Mouse (Mus musculus): Measurements from ENCODE around the gene Arhgef10l. TPM values are rescaled to one million over a fixed set of nuclear protein-coding genes. Genes with fewer than 3 reads are reported as not detected.

Arhgef10l gene
- polyA plus RNA-seq, 1 experiment, result 34.6 TPM

DNA sequence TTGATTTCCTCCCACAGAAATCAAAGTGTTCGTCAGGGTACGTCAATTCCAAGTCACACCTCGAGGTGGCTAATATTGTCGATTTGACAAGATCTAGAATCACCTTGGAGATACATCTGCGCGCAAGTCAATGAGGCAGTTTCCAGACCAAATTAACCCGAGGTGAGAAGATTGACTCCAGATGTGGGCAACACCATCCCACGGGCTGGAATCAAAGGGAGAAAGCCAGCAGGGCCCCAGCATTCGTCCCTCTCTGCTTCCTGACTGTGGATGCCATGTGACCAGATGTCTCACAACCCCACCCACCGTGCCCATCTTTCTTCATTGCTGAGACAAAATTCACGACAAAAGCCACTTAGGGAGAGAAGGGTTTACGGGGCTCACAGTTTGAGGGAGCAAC lies 180.4 kb downstream of the Arhgef10l start:
- Histone ChIP-seq H3K4me1 (ENCODE audit: control insufficient read depth, insufficient read depth, low read length) (no peaks in the 10 kb centered on the region), H3K4me3 (replicated peaks; ENCODE audit: extremely low read depth, low read depth, low read length) (no peak overlapping the region)
- DNase-seq, result no peak
- 59% methylated on average over 12 of the region's 12 CpGs for WGBS
- TF ChIP-seq CTCF (IDR thresholded peaks at IDR 0.05; ENCODE audit: insufficient read depth, low read length) (no peak), POLR2A (IDR thresholded peaks at IDR 0.05; ENCODE audit: borderline replicate concordance, extremely low read depth, low read depth, low read length) (no peak)

DNA sequence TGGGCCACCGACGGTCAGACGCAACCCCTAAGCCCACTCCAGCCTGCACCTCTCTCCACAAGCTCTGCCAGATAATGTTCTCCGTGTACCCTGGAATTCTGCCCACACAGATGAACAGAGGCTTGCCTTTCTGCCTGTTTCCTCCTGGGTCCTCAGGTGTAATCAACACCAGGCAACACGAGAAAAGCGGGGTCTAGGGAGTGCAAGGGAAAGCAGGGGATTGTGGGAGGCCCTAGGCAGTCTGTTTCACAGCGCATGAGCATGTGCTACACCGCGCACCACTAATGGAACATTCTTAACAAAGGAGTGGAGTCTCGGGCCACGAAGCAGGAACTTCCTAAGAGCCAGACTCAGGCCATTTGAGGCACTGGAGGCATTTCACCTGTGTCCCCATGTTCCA lies 182.7 kb downstream of the Arhgef10l start:
- DNase-seq, result no peak
- WGBS, result 72% methylated on average over 11 of the region's 11 CpGs
- no peaks in the 10 kb centered on the region for H3K4me1 ChIP-seq (ENCODE audit: control insufficient read depth, insufficient read depth, low read length)
- no peak overlapping the region for H3K4me3 ChIP-seq (replicated peaks; ENCODE audit: extremely low read depth, low read depth, low read length)
- TF ChIP-seq CTCF (IDR thresholded peaks at IDR 0.05; ENCODE audit: insufficient read depth, low read length) (no peak), POLR2A (IDR thresholded peaks at IDR 0.05; ENCODE audit: borderline replicate concordance, extremely low read depth, low read depth, low read length) (no peak)

DNA sequence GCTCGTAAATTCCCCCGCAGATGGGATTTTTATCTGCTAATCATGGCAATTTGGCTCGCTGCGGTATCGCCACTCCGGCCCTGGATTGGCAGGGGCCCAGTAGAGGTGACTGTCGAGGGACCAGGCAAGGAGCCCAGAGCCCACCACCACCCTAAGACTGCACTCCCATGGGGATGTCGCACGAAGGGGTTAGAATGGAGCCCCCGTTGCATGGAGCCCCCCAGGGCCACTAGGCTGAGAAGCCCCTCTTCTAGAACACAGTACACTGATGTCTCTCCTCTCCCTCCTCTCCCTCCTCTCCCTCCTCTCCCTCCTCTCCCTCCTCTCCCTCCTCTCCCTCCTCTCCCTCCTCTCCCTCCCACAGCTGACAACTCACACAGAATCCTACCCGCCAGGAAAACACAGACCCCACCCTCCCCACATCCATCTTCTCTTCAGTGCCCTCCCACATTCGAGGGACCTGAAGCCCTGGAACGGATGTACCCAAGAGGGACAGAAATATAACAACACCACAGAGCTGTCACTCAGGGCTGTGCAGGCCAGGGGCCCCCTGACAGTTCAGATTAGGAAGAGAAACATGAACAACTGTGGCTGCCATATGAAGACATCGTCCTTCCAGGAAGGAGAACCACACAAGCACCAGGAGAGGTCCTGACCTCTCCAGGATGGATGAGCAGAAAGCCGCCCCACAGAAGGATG lies 185.3 kb downstream of the Arhgef10l start:
- WGBS, result 30% methylated on average over 15 of the region's 15 CpGs
- Histone ChIP-seq H3K4me3 (replicated peaks; ENCODE audit: extremely low read depth, low read depth, low read length) (no peak overlapping the region), H3K4me1 (ENCODE audit: control insufficient read depth, insufficient read depth, low read length) (no peaks in the 10 kb centered on the region)
- no peak for TF ChIP-seq CTCF (IDR thresholded peaks at IDR 0.05; ENCODE audit: insufficient read depth, low read length)
- TF ChIP-seq POLR2A (IDR thresholded peaks at IDR 0.05; ENCODE audit: borderline replicate concordance, extremely low read depth, low read depth, low read length), result no peak
- no peak for DNase-seq

DNA sequence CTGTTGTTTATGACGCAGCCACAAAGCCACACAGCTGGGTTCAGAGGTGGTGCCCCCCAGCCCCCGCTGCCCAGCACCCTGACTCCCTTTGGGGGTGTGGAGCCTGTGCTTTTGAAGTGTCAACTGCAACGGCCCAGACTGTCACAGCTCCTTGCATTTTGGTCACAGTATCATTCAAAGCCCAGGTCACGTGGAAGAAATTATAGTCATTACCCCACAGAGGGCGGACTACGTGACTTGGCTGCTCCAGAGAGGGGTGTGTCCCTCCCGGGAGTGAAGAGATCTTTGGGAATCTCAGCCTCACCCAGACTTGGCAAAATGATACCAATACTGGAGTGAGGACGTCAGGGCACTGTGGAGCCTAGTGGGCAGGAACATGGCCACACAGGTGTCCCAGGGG lies 190.6 kb downstream of the Arhgef10l start:
- Histone ChIP-seq H3K4me1 (ENCODE audit: control insufficient read depth, insufficient read depth, low read length) (no peaks in the 10 kb centered on the region), H3K4me3 (replicated peaks; ENCODE audit: extremely low read depth, low read depth, low read length) (no peak overlapping the region)
- TF ChIP-seq POLR2A (IDR thresholded peaks at IDR 0.05; ENCODE audit: borderline replicate concordance, extremely low read depth, low read depth, low read length), result no peak
- TF ChIP-seq CTCF (IDR thresholded peaks at IDR 0.05; ENCODE audit: insufficient read depth, low read length), result no peak
- no peak for DNase-seq
- WGBS, result 66% methylated on average over 8 of the region's 8 CpGs

DNA sequence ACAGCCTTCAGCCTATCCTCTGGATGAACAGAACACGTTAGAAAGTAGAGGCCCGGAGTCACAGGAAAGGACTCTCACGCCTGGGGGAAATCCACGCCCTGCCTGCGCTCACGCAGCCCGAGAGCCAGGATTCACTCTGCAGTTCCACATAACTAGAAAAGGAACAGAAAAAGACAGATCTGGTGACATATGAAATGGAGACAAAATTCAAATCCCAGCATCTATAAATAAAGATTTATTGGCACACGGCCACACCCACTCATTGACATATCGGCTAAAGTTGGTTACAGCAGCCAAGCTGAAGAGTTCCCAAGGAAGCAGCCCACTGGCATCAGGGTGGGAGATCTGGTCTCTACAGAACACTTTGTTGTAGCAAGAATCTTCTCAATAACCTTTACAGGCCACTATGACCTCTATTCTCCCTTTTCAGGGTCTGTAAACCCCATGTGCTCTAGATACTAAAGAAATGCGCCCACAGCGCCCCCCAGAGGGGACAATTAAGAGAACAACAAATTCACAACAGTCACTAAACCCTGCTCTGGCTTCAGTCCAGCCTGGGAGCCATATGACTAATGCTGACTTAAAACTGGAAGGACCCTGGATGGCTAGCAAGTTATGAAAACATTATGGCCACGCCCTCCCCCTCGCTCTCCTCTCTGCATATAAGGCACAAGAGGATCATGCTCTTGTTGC lies 195.9 kb downstream of the Arhgef10l start:
- TF ChIP-seq POLR2A (IDR thresholded peaks at IDR 0.05; ENCODE audit: borderline replicate concordance, extremely low read depth, low read depth, low read length) (no peak), CTCF (IDR thresholded peaks at IDR 0.05; ENCODE audit: insufficient read depth, low read length) (no peak)
- H3K4me1 ChIP-seq (ENCODE audit: control insufficient read depth, insufficient read depth, low read length), result no peaks in the 10 kb centered on the region
- DNase-seq, result no peak
- 61% methylated on average over 13 of the region's 13 CpGs for WGBS
- no peak overlapping the region for H3K4me3 ChIP-seq (replicated peaks; ENCODE audit: extremely low read depth, low read depth, low read length)

DNA sequence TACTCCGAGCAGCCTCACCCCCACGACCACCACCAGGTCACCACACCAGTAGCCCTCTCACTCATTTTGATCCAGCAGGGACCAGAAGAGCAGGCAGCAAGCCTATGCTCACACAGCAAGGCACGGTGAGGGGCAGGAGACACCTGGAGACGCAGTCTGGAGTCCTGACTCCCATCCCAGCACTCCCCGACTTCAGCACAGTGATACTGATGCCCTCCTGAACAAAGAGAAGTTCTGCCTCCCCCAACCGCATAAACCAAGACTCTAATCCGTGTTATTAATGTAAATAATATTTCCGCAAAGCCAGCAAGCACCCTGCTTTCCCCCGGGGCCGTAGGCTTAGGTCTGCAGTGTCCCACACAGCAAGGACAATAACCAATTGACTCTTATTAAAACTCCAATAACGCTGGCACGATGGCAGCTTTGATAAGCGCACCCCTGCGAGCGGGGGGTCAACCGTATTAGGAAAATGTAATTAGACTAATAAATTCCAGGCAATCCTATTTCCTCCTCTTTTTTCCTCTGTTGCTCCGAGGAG lies 198.5 kb downstream of the Arhgef10l start:
- DNase-seq, result no peak
- H3K4me1 ChIP-seq (ENCODE audit: control insufficient read depth, insufficient read depth, low read length), result no peaks in the 10 kb centered on the region
- no peak overlapping the region for H3K4me3 ChIP-seq (replicated peaks; ENCODE audit: extremely low read depth, low read depth, low read length)
- 67% methylated on average over 17 of the region's 17 CpGs for WGBS
- TF ChIP-seq CTCF (IDR thresholded peaks at IDR 0.05; ENCODE audit: insufficient read depth, low read length) (no peak), POLR2A (IDR thresholded peaks at IDR 0.05; ENCODE audit: borderline replicate concordance, extremely low read depth, low read depth, low read length) (no peak)

Other genes with a start within 250 kb of the Arhgef10l start
- 40.6 and 49.6 TPM in 2 replicates for gene Rcc2, start 34.5 kb upstream of the Arhgef10l start, polyA plus RNA-seq (2012; rRNA removed)
- not detected in 2 replicates for gene Padi6, start 76.6 kb upstream of the Arhgef10l start, polyA plus RNA-seq (2012; rRNA removed)
- 4.5 and 9.4 TPM in 2 replicates for gene Padi4, start 108.2 kb upstream of the Arhgef10l start, polyA plus RNA-seq (2012; rRNA removed)
- 0.21 and 0.34 TPM in 2 replicates for gene Padi3, start 144.6 kb upstream of the Arhgef10l start, polyA plus RNA-seq (2012; rRNA removed)
- gene Padi1, start 179.8 kb upstream of the Arhgef10l start, polyA plus RNA-seq (2012; rRNA removed), result 0.36 and 1.9 TPM in 2 replicates
- gene Padi2, start 240.3 kb upstream of the Arhgef10l start, polyA plus RNA-seq (2012; rRNA removed), result 3.7 and 4.7 TPM in 2 replicates

All from lung, adult 2 months (tissue).